Mouse (Mus musculus) gastrocnemius, postnatal 10 days (tissue): ENCODE measurements at regions not wholly inside any gene's neighbourhood (a gene's known extent, or its start where the extent isn't known, plus 50 kb on each side); places are given as distances from the start of the nearest gene placed in this dataset.
A peak's percentile ranks its signal among the peaks of the same experiment; 100 is the strongest.

ENCODE experiments used
- DNase-seq: peaks from one replicate; pipeline ENCODE4 v3.0.0; 2021; ENCODE audit warnings: mixed read lengths

- no peak for DNase-seq
Observed at GRCm38 (mm10) chr5:106051026-106051425, 174.7 kb downstream of the Zfp326 start.

GRCm38 (mm10) chr5:106044878-106045585 lies 168.7 kb downstream of the Zfp326 start:
- no peak for DNase-seq

GRCm38 (mm10) chr5:106038321-106038720 lies 162.0 kb downstream of the Zfp326 start:
- no peak for DNase-seq

GRCm38 (mm10) chr5:106036176-106036575 lies 159.8 kb downstream of the Zfp326 start:
- no peak for DNase-seq

GRCm38 (mm10) chr5:106032956-106033355 lies 156.6 kb downstream of the Zfp326 start:
- no peak for DNase-seq

- no peak for DNase-seq
Observed at GRCm38 (mm10) chr5:106026861-106027260, 150.5 kb downstream of the Zfp326 start.

- no peak for DNase-seq
Observed at GRCm38 (mm10) chr5:106004292-106004917, 128.0 kb downstream of the Zfp326 start.

- no peak for DNase-seq
Observed at GRCm38 (mm10) chr5:106003321-106004291, 127.2 kb downstream of the Zfp326 start.

GRCm38 (mm10) chr5:106002330-106002729 lies 126.0 kb downstream of the Zfp326 start:
- DNase-seq, result no peak

- DNase-seq, result no peak
Observed at GRCm38 (mm10) chr5:105994218-105994617, 117.9 kb downstream of the Zfp326 start.

- DNase-seq, result no peak
Observed at GRCm38 (mm10) chr5:105993066-105993760, 116.8 kb downstream of the Zfp326 start.

- no peak for DNase-seq
Observed at GRCm38 (mm10) chr5:105990777-105991176, 114.4 kb downstream of the Zfp326 start.

- peak; percentile 14 for DNase-seq
Observed at GRCm38 (mm10) chr5:105986401-105986800, 110.0 kb downstream of the Zfp326 start.

- no peak for DNase-seq
Observed at GRCm38 (mm10) chr5:105983131-105983530, 106.8 kb downstream of the Zfp326 start.

GRCm38 (mm10) chr5:105976746-105977145 lies 100.4 kb downstream of the Zfp326 start:
- no peak for DNase-seq

- DNase-seq, result no peak
Observed at GRCm38 (mm10) chr5:105976076-105976475, 99.7 kb downstream of the Zfp326 start.

GRCm38 (mm10) chr5:105975275-105976011 lies 99.1 kb downstream of the Zfp326 start:
- no peak for DNase-seq

- no peak for DNase-seq
Observed at GRCm38 (mm10) chr5:105974576-105975177, 98.3 kb downstream of the Zfp326 start.
